Mouse (Mus musculus) lung, postnatal 14 days (tissue): Measurements from ENCODE around the gene Gba.

Experiments used
- DNase-seq: peaks from one replicate; pipeline ENCODE4 v3.0.0; 2021

Gba gene

DNA sequence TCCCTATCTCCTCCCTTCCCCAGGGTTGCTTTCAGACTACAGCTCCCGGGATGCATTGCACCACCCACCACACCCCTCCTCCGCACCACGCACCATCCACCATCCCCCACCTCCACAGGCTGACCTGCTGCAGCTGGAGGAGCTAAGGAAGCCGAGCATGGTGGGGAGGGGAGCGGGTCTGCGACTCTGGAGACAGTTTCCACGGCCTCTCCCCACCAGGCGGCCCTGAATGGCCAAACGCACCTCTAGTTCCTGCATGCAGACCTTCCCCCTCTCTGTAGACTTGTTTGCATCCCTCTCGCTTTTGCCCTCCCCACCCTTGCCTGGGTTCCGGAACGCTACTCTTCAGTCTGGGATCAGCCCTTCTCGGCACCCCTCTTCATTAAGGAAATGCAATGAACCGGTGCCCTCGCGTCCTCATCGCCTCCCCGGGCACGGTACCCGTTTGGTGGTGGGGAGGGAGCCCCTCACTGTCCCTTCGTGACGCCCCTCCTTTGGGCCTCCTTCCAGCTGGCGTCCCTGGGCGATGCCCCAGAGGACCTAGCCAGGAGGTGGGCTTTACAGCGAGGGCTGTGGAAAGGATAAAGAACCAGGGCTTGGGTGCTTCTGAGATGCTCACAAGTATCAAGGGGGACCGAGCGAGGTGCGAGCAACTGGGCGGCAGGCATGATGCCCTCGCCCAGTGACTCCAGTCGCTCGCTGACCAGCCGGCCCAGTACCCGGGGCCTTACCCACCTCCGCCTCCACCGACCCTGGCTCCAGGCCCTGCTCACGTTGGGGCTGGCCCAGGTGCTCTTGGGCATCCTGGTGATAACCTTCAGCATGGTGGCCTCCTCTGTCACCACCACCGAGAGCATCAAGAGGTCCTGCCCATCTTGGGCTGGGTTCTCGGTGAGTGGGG is 19.4 kb upstream of the Gba start, which contains the start of gene Fam189b:
Fam189b (plus strand) TSS at position 86 of the 901 bp plus-strand sequence.
- DNase-seq = peak; percentile 83

GRCm38 (mm10) chr3:89183959-89184315 is 18.8 kb upstream of the Gba start:
- no peak for DNase-seq

GRCm38 (mm10) chr3:89187197-89187596 is 15.5 kb upstream of the Gba start:
- DNase-seq = no peak

DNA sequence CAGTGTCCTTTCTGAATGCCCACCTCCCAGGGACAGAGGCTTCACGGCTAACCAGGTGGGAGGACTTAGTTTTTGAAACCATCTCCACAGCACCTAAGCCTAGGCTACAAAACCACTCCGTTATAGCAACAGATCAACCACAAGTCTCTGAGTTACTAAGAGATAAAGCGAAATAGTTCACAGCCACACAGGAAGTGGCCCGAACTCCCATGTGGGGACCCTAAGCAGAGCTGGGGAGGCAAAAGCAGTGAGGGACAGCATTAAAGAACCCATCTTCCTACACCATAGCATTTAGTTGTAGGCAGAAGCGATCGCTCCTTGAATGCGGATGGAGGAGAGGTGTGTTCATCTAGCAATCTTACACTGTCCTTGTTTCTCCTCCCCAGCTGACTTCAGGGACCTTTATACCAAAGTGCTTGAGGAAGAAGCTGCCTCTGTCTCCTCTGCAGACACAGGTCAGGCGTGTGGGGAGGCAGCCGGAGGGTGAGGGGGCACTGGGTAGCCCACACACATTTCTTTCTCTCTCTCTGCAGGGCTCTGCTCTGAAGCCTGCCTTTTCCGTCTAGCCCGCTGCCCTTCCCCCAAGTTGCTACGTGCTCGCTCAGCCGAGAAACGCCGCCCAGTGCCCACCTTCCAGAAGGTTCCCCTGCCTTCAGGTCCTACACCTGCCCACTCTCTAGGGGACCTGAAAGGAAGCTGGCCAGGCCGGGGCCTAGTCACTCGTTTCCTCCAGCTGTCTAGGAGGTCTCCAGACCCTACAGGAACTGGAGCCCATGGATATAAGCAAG is 14.8 kb upstream of the Gba start:
- no peak for DNase-seq

- no peak for DNase-seq
These were observed 14.3 kb upstream of the Gba start for GRCm38 (mm10) chr3:89188478-89188875.

- no peak for DNase-seq
These were observed 12.3 kb upstream of the Gba start for GRCm38 (mm10) chr3:89190436-89190835.

DNA sequence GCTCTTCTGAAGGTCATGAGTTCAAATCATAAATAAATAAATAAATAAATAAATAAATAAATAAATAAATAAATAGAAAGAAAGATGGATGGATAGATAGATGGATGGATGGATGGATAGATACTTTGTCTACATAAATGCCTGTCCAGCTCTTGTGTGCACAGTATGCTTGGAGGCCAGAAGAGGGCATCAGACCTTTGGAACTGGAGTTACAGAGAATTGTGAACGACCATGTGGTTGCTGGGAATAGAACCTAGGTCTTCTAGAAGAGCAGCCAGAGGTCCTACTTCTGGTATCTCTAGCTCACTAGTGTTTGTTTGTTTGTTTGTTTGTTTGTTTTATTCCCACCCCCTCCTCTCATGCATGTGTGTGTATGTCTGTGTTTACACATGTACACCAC is 9.4 kb upstream of the Gba start:
- no peak for DNase-seq

GRCm38 (mm10) chr3:89193853-89194252 is 8.9 kb upstream of the Gba start:
- no peak for DNase-seq

DNA sequence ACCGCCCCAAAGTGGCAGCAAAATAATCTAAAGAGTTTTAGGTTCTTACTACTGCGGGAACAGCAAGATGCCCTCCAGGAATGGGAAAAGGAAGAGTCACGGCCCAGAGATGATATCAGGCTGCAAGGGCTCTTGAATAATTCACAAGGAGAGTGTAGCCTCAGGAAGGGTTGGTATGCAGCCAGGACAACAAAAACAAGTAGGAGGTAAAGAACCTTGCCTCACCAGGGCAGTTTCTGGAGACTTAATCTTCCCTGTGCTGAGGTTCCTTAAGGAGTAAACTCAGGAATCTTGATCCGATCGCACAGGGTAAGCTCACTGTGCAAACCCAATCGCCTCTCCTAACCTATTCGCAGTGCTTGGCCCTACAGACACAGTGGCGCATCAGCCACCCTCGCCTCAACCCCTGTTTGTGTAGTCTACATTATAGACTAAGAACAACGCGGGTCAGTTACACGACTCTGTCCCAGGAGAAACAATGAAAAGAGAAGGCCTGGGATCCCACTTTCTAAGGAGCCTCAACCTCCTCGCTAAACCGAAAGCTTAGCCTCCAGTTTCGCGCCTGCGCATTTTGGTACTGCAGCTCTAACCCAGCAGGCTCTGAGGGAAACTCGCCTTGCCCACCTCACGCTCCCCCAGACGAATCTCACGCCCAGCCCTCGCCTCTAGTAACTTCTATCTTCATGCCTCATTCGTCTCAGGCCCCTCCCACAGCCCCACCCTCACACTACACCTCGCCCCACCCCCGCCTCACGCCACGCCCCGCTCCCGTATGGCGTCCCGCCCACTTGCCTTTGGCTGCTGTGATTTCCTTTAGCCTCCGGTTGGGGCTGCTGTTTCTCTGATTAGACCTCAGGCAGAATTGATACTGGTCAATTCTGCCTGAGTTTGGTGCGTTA is 6.5 kb upstream of the Gba start:
- peak; percentile 88 for DNase-seq

GRCm38 (mm10) chr3:89199839-89200238 is 2.9 kb upstream of the Gba start:
- no peak for DNase-seq

- DNase-seq = no peak
These were observed 400 bp downstream of the Gba start for GRCm38 (mm10) chr3:89203142-89203514.

GRCm38 (mm10) chr3:89206079-89206478 is 3.4 kb downstream of the Gba start:
- DNase-seq = no peak

DNA sequence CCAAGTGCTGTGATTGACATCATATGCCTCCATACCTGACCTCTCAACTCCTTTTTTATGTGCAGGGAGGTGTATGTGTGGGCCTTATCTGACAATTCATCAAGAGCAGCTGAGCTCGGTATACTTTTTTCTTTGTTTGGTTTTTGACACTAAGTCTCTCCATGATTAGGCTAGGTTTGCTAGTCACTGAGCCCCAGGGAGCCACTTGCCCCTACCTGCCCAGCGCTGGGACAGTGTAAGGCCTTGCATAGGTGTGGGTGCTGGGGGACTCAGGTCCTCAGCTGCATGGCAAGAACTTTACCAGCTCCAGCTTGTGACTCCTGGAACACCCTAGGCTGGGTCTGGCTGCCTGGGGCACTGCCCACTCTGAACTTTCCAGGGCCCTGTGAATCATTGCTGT is 4.0 kb downstream of the Gba start:
- DNase-seq = no peak

GRCm38 (mm10) chr3:89208075-89208657 is 5.4 kb downstream of the Gba start:
- DNase-seq = no peak

- DNase-seq = no peak
These were observed 6.0 kb downstream of the Gba start for GRCm38 (mm10) chr3:89208736-89209135.

DNA sequence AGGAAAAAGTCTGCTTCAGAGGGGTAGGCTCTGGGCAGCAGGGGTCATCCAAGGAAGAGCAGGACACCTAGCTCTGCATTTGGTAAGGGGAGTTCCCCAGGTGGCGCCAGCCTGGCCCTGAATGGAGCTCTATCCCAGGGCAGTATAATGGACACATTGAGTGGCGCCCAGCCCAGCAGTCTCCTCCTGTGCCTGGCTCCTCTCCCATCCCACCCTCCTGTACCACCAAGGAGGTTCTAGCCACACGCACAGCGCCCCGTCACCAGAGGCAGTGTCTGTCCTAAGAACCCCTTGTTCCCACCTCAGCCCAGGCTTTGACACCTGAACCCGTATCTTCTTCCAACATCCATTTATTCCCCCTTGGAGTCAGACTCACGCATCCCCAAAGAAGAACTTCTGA is 7.0 kb downstream of the Gba start:
- DNase-seq = no peak

DNA sequence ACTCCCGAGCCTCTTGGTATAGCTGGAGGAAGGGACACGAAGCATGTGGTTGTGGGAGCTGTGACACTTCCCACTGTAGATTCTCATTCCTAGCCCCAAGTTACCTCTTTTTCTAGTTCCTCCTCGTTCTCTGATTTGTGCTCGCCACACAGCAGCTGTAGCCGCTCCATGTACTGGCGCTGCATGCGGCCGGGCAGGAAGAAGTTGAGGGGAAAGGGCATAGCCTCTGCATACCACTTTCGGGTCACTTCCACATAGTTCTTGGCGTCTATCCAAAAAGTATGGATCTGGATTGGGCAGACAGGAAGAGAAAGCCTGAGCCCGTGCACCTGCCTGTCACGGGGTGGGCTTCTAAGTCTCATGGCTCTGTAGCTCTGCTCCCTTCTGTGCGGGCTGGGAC is 7.4 kb downstream of the Gba start:
- DNase-seq = no peak

GRCm38 (mm10) chr3:89210731-89211130 is 8.0 kb downstream of the Gba start:
- no peak for DNase-seq

DNA sequence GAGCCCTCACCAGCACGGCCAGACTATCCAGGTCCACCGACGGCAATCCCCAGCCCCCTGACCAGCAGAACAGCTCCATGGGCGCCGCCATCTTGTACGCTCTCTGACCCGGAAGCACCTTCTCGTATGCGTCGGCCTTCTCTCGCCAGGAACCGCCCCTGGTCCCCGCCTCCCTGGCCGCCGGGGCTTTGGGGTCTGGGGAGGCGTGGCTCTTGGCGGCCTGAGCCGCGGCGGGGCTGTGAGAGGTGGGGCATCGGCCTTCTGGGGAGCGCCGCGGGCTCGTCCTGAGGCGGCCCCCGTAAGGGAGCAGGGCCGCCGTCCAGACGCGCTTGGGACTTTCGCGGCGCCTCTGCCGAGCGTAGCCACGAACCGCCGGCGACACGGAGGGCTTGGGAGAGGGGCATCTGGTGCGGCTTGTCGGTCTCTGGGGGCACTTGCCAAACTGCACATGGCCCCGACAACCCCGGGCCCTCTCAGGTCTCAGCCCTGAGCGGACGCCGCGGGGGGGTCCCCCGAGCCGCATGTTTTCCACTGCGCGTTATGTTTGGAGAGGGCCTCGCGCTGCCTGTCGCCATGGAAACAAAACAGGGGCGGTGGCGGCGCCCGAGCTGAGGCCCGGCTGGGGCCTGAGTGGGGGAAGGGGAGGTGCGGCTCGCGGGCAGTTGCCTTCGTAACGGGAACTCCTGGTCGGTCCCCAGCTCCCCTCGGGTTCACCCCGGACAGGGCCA is 11.2 kb downstream of the Gba start:
- DNase-seq = peak; percentile 93

DNA sequence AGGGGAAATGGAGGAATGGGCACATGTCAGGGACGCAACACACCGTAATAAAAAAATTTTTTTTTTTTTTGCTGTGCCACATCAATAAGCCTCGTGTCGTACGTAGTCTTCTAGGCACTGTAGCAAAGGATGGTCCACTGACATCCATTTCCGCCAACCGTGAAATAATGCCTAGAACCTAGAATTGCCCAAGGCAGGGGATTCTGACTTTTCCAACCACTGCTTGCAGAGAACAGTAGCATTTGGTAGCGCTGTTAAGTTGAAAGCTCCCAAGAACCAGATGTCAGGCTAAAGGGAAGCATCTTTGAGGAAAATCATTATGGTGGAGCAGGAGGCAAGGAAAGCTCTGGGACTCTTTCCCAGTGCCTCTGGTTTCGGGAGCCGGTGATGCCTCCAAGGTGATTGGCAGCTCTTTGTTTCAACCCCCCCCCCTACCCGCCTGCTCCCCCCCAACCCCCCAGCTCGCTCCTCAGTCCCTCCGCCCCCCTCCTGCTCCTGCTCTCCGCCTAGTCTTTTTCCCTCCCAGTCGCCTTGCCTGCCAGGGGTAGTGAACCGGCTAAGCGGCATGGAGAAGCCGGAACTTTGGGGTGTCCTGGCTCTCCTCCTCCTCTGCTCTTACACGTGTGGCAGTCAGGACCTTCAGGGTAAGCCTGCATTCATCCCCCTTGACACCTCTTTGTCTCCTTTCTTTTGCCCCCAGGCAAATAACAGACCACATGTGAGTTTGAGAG is 12.1 kb downstream of the Gba start, which contains the start of gene Thbs3:
Thbs3 (plus strand) TSS at position 500 of the 731 bp plus-strand sequence.
- DNase-seq = no peak

DNA sequence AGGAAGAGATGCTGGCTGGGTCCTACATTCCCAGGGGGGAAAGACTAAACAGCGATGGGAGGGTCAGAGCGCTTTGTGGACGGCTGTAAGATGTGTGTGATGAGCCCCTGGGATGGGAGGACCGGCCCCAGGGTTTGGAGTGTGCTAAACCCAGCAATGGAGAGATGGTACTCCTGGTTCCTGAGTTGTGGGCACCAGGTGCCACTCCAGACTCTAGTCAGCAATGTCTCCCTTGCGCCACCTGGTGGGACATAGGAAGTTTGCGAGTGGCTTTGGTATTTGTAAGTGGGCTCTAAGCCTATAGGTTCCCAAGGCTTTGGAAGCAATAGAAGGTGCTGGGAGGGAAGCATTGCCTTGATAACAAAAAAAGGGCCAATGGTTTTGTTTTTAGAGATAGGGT is 13.1 kb downstream of the Gba start:
- DNase-seq = peak; percentile 89
